Mouse (Mus musculus): ENCODE measurements around the gene Il18bp. TPM values are rescaled to one million over a fixed set of nuclear protein-coding genes. Genes with fewer than 3 reads are reported as not detected.

Il18bp gene
- total RNA-seq, 2 experiments from 2014 or later, result 5.0 to 6.2 TPM

DNA sequence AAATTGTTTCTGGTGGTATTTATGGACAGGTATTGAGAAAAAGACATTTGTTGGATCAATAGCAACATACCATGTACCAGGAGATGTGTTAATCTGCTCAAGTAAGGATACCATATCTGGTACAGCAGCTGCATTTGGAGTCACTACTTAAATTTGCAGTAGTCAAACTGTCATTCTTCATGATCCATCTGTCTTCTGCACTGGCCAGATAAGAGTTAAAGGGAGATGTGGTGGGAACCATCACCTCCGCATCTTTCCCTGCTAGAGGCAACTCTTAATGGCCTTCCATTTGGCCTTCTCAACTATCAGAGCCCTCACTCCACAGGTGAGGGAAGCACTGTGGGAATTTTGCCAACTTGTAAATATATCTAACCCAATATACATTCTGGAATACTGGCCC lies 12.0 kb downstream of the Il18bp start:
- DNase-seq (ENCODE audit: low spot score in 2 of 2), result no peak

DNA sequence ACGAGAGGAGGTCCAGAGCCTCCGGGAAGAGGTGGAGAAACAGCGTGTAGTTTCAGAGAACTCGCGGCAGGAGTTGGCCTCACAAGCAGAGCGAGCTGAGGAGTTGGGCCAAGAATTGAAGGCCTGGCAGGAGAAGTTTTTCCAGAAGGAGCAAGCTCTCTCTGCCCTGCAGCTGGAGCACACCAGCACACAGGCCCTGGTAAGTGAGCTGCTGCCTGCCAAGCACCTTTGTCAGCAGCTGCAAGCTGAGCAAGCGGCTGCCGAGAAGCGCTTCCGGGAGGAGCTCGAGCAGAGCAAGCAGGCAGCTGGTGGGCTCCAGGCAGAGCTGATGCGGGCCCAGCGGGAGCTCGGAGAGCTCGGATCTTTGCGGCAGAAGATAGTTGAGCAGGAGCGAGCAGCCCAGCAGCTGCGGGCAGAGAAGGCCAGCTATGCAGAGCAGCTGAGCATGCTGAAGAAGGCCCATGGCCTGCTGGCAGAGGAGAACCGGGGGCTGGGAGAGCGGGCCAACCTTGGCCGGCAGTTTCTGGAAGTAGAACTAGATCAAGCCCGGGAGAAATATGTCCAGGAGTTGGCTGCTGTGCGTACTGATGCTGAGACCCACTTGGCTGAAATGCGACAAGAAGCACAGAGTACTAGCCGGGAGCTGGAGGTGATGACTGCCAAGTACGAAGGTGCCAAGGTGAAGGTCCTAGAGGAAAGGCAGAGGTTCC lies 17.4 kb downstream of the Il18bp start:
- peak; percentile 68 to 81 for DNase-seq (ENCODE audit: low spot score in 2 of 2)

DNA sequence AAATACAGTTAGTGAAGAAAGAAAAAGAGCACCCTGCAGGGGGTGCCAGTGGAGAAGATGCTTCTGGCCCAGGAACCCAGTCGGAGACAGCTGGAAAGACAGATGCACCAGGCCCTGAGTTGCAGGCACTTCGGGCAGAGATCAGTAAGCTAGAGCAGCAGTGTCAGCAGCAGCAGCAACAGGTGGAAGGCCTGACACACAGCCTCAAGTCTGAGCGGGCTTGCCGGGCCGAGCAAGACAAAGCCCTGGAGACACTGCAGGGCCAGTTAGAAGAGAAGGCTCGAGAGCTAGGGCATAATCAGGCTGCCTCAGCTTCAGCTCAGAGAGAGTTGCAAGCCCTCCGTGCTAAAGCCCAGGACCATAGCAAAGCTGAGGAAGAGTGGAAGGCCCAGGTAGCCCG lies 18.2 kb downstream of the Il18bp start:
- peak in 1 of 2 experiments; percentile 49 for DNase-seq (ENCODE audit: low spot score in 2 of 2)

- DNase-seq (ENCODE audit: low spot score in 2 of 2), result peak in 1 of 2 experiments; percentile 27
Measured at GRCm38 (mm10) chr7:101999461-102000151, 18.9 kb downstream of the Il18bp start.

- DNase-seq (ENCODE audit: low spot score in 2 of 2), result peak; percentile 79 to 92
Measured at GRCm38 (mm10) chr7:101998194-101998927, 20.1 kb downstream of the Il18bp start.

DNA sequence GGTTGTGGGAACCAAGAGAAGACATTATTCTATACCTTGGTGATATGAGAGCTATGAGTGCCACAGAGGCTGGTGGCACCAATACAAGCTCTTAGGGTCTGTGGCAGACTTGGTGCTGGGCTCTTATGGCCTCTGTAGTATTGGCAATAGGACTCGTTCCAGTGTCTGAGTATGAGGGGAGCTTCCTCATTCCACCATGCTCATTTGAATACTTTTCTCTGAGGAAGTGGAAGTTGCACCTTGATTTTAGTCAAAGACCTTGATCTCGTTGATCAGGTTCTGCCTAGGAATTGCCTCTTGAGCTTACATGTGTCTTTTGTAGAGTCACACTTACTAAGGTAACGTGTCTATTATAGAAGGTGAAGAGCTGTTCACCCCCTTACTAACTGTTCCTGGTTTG lies 24.2 kb downstream of the Il18bp start:
- no peak for DNase-seq (ENCODE audit: low spot score in 2 of 2)

- no peak for DNase-seq (ENCODE audit: low spot score in 2 of 2)
Measured at GRCm38 (mm10) chr7:101985081-101985480, 33.4 kb downstream of the Il18bp start.

- DNase-seq (ENCODE audit: low spot score in 2 of 2), result no peak
Measured at GRCm38 (mm10) chr7:101982735-101983134, 35.8 kb downstream of the Il18bp start.

- peak in 1 of 2 experiments; percentile 60 for DNase-seq (ENCODE audit: low spot score in 2 of 2)
Measured at GRCm38 (mm10) chr7:101974505-101974904, 44.0 kb downstream of the Il18bp start.

GRCm38 (mm10) chr7:101973730-101974129 lies 44.8 kb downstream of the Il18bp start:
- no peak for DNase-seq (ENCODE audit: low spot score in 2 of 2)

GRCm38 (mm10) chr7:101971721-101972120 lies 46.8 kb downstream of the Il18bp start:
- no peak for DNase-seq (ENCODE audit: low spot score in 2 of 2)

- DNase-seq (ENCODE audit: low spot score in 2 of 2), result peak; percentile 56 to 82
Measured at GRCm38 (mm10) chr7:101970821-101971461, 47.5 kb downstream of the Il18bp start.

DNA sequence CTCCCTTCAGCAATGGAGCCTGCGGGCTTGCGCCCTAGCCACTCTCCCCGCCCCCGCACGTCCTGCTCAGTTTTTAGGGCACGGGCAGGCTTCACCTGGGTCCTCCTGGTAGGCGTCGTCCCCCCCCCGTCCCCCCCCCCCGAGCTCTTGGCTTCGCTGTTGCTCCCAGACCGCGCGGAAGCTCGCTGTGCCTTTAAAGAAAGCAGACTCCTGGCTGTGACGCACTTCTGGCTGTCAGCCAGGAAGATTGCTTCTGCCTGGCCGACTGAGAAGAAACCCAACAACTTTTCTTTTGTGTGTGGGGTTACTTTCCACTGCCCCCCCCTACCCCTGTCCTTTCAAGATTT lies 48.1 kb downstream of the Il18bp start:
- DNase-seq (ENCODE audit: low spot score in 2 of 2), result peak; percentile 84 to 92

- peak; percentile 67 to 88 for DNase-seq (ENCODE audit: low spot score in 2 of 2)
Measured at GRCm38 (mm10) chr7:101969694-101970428, 48.6 kb downstream of the Il18bp start.

DNA sequence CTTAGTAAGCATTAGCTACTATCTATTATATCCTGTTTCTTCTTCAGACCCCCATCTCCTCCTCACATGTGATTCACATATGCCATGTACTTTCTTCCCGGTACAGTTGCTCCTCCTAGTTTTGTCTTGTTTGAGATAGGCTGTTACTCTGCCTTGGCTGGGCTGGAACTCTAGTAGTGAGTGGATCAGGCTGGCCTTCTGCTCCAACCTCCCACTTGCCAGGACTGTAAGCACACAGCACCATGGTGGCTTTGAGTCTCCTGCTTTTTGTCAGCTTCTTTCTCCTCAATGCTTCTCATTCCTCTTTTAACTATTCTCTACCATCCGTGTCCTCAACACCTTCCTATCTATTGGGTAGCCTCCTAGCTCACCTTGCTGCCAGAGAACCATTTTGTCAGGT lies 49.7 kb downstream of the Il18bp start:
- no peak for DNase-seq (ENCODE audit: low spot score in 2 of 2)

GRCm38 (mm10) chr7:101967256-101967655 lies 51.2 kb downstream of the Il18bp start:
- no peak for DNase-seq (ENCODE audit: low spot score in 2 of 2)

GRCm38 (mm10) chr7:101965606-101966005 lies 52.9 kb downstream of the Il18bp start:
- no peak for DNase-seq (ENCODE audit: low spot score in 2 of 2)
